Mouse (Mus musculus) natural killer cell, adult 2 months (primary cell): ENCODE measurements around the gene 1700017B05Rik.
"Not testable (repeated sequence)": the region's sequence is repeated elsewhere in the genome, so short reads cannot be mapped to it uniquely, and the experiment has no call there.

Experiments
- DNase-seq, 2 experiments: peaks; one replicate each; pipeline ENCODE4 v3.0.0; 2022; ENCODE audit warnings: low spot score in 2 of 2

Gene 1700017B05Rik

DNA sequence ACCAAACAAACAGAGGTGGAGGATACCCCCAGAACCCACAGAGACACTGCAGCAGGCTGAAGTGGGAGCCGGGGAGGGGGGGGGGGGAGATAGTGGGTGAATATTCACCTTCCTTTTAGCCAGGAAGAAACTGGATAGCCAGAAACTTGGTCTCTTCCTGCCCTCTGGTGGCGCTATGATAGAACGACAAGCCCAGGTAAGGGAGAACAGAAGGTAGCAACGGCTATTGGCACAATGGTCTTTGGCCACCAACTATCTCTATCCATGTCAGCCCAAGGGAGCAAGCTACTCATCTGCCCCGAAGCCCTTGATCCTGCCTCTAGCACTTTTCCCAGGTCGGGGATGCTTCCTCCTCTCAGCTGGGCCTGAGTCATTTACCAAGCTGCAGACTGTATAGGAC, 42.1 kb downstream of the 1700017B05Rik start:
- peak in 1 of 2 experiments; percentile 21 for DNase-seq

DNA sequence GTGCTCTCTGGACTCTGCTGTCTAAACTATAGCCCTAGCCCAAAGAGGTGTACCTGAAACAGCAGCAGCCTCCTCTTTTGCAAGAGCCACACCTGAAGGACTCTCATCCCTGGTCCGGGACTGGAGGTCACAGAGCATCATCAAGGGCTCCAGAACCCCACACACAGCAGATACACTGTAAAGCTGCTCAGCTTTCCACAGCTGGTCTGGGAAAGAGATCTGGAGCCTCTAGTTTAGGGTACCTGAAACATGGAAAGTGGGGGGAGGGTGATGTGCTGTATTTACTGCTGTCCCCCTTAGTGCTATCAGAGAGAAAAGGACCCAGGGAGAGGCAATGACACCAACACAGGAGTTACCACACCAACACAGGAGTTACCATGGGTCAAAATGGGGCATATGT, 42.9 kb downstream of the 1700017B05Rik start:
- no peak for DNase-seq

DNA sequence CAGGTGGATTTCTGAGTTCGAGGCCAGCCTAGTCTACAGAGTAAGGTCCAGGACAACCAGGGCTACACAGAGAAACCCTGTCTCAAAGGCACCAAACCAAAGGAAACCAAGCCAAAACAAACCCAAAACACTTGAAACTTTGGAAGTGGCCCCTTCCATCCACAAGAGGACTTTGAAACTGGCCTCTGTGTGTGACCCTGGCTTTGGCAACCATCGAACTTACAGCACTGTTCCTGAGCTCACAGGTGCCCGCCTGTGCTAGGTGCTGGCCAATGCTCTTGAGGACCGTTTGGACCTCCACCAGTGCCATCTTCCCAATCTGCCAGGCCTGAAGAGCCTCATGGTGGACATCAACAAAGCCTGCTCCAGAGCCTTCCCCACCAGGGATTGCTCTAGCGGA, 43.6 kb downstream of the 1700017B05Rik start:
- no peak for DNase-seq

DNA sequence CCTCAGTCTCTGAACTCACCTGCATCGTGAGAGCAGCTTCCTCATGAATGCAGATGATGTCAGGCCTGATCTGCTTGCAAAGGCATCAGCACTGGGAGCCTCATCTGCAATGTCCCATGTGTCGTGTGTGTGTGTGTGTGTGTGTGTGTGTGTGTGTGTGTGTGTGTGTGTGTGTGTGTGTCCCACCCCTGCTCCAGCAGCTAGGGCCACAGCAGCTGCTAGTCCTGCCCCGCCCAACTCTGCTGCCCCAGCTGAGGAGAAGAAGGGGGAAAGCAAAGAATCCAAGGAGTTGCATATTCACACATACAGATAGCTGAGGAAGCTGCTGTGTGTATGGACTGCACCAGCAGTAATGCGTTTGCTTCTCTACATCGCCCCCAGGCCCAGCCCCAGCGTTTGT, 45.2 kb downstream of the 1700017B05Rik start:
- DNase-seq: no peak

DNA sequence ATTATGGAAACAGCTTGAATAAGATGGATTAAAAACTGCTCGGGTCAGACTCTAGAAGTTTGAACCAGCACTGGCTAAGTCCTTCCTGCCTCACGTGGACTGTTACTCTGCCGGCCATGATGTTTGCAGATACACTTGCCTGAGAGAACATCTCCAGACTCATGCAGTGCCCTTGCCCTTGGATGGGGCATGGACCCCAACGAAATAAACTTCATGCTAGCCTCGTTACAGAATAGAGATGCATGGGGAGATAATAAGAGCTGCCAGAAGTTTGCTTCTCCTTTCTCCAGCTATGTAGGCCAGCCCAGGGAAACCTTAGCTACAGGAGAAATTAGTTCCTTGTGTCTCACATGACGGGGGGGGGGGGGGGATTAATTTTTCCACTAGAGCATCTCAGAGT, 47.9 kb downstream of the 1700017B05Rik start:
- no peak for DNase-seq

DNA sequence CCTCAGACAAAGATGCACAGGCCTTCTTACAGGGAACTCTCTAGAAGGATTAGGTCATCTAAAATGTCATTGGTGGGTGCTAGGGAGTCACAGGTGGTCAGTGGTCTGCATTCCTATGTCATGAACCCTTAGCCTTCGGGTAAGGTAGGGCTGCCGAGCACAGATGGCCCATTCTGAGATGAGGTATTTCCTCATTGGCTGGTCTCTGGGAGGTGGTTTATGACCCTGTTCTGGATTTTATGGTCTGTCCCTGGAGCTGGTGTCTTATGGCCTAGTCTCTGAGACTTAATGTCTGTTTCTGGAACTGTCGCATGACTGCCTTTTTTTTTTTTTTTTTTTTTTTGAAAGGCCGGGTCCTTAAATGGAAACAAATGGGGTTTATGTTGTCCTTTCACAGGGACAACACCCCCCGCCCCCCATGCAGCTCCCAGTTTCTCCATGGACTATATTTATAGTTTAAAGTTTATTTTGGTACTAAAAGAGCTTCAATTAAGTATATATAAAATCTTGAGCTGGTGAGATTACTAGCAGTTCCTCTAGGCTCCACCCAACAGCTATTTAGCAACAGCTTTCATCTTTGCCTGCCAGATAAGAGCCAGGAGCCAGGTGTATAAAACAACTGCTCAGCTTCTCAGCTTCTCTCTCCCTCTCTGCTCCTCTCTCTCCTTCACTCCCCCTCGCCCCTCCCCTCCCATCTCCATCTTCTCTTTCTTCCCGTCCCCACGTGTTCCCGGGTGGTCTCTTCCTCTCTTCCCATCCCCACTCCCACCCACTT, 49.8 kb downstream of the 1700017B05Rik start:
- no peak for DNase-seq

DNA sequence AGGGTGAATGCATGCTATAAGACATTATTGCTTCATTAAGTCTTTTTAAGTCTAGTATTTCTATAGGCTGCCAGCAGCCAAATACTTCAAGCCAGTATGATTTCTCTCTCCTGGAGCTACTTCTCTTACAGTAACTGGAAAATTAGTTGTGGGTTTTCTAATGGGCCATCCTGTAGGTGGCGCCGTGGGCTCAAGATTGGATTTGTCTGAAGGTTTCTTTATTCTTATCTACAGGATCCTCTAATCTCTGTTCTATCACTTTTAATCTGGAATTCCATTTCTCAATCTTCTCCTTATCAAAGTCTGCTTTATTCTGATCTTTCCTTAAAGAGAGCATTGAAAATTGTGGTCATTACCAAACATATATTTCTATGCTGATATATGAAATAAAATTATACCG, 53.1 kb downstream of the 1700017B05Rik start:
- peak in 1 of 2 experiments; percentile 27 for DNase-seq

DNA sequence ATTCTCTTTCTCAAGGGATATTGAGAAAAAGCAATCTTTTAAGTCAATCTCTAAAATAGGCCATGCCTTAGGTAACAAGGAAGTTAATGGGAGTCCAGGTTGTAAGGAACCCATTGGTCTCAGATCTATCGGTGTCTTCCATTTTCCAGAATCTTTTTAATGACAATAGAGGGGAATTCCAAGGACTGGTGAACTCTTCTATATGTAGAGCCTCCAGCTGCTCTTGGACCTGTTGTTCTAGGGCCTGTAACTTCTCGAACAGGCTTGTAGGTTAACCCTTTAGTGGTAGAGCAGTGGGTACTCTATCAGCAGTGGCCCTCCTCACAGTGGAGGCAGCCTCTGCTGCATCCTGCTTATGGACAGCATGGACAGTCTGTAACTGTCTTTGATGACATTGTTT, 55.5 kb downstream of the 1700017B05Rik start:
- DNase-seq: no peak

DNA sequence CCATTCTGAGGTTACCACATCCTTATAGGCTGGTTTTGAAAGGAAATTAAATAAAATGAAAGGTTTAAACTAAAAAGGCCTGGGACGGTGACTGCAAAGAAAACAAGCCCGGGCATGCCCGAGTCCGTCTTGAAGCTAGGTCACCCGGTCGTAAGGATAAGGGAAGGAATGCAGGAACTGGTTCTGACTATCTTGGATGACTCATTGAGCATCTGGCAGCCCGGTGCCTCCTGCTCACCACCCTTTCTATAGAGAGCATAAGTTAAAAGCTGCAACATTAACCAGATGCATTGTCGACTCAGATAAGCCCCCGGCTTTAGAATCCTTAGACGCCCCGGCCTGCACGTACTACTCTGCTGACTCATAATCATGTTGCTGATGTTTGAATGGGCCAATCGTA, 58.8 kb downstream of the 1700017B05Rik start:
- DNase-seq: not testable (repeated sequence)
